Mouse (Mus musculus) liver, embryonic 16.5 days (tissue): ENCODE results near the gene Smarcal1. TPM values are rescaled to one million over a fixed set of nuclear protein-coding genes. Genes with fewer than 3 reads are reported as not detected.

Source experiments
- ATAC-seq: fragments of 200-750 bp; cut with Nextera tagmentation; 2 replicates; pipeline ENCODE4 v1.8.0; 2017; ENCODE audit warnings: low read depth, mild to moderate bottlenecking, moderate number of reproducible peaks, moderate library complexity
- H3K27ac ChIP-seq: fragments of 300-500 bp; sonication (generic); 2 replicates; pipeline ENCODE4 v1.5.1; 2014; ENCODE audit warnings: mild to moderate bottlenecking, low read length
- H3K27me3 ChIP-seq: fragments of 300-500 bp; sonication (generic); 2 replicates; pipeline ENCODE4 v1.6.1; 2014; ENCODE audit warnings: low read depth, low read length, mixed read lengths; ENCODE audit not compliant: control insufficient read depth, insufficient read depth
- H3K36me3 ChIP-seq: fragments of 300-500 bp; sonication (generic); 2 replicates; pipeline ENCODE4 v1.6.1; 2014; ENCODE audit warnings: mild to moderate bottlenecking; ENCODE audit not compliant: control insufficient read depth, insufficient read depth
- H3K4me1 ChIP-seq: fragments of 300-500 bp; sonication (generic); 2 replicates; pipeline ENCODE4 v1.6.1; 2014; ENCODE audit warnings: low read depth, low read length, mixed read lengths; ENCODE audit not compliant: control insufficient read depth
- H3K4me2 ChIP-seq: fragments of 300-500 bp; sonication (generic); 2 replicates; pipeline ENCODE4 v1.6.1; 2014; ENCODE audit warnings: low read depth, low read length, mixed read lengths
- H3K4me3 ChIP-seq: fragments of 300-500 bp; sonication (generic); 2 replicates; pipeline ENCODE4 v1.5.1; 2014; ENCODE audit warnings: low read depth, mild to moderate bottlenecking, low read length
- H3K9ac ChIP-seq: fragments of 300-500 bp; sonication (generic); 2 replicates; pipeline ENCODE4 v1.6.1; 2014; ENCODE audit warnings: low read depth, low read length
- H3K9me3 ChIP-seq: fragments of 300-500 bp; sonication (generic); replicated peaks from 2 replicates; pipeline ENCODE4 v1.6.1; 2016; ENCODE audit warnings: low read length; ENCODE audit not compliant: control insufficient read depth
- WGBS: fragments of 180-500 bp; shearing (Covaris S2); extraction: QIAGEN DNeasy Blood & Tissue Kit; methylation state at CpG from one replicate; pipeline ENCODE4 v1.1.7; 2014; ENCODE audit not compliant: insufficient replicate concordance; 5-methylcytosine and 5-hydroxymethylcytosine counted together
- polyA plus RNA-seq: library from polyadenylated mRNA; unstranded; fragments of >200 nt; fragmentation: Nextera tagmentation; extraction: Ambion mirVana; gene quantifications from 2 replicates; pipeline ENCODE4 v1.2.1, GENCODE M21; 2015

Gene Smarcal1
- polyA plus RNA-seq, 1 experiment from 2014 or later: 7.4 TPM

GRCm38 (mm10) chr1:72612172-72612571, 29.1 kb downstream of the Smarcal1 start:
- H3K27me3 ChIP-seq: no peaks in the 10 kb centered on the region
- H3K9ac ChIP-seq: no peak overlapping the region
- H3K9me3 ChIP-seq: no peaks in the 10 kb centered on the region
- ATAC-seq: no peak
- 80% methylated on average over 6 of the region's 6 CpGs for WGBS
- peaks cover 10% of the 10 kb centered on the region; the same call in 1 of the 2 replicates for H3K36me3 ChIP-seq
- no peak overlapping the region for H3K27ac ChIP-seq
- no peak overlapping the region for H3K4me3 ChIP-seq
- no peak overlapping the region for H3K4me2 ChIP-seq
- no peaks in the 10 kb centered on the region for H3K4me1 ChIP-seq

DNA sequence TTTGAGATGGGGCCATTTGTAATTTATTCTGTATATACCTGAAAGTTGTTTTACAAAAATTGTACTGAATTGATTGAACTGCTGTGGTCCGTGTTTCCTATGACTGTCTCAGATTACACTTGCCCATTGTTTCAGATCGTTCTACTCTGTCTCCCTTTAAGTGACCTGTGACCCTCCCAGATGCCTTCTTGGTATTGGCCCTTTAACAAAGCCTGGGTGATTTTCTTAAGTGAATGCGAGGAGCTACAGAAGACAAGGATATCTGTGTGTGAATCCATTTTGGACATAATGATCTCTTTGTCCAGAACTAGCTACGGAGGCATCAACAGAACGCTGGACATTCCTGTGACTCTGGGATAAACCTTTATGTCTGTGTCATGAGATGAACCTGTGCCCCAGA, 52.2 kb downstream of the Smarcal1 start:
- Histone ChIP-seq H3K4me2 (no peak overlapping the region), H3K9ac (no peak overlapping the region), H3K27me3 (no peaks in the 10 kb centered on the region), H3K27ac (no peak overlapping the region), H3K36me3 (peaks cover 1% of the 10 kb centered on the region), H3K4me1 (no peaks in the 10 kb centered on the region), H3K9me3 (no peaks in the 10 kb centered on the region), H3K4me3 (no peak overlapping the region)
- ATAC-seq: no peak
- 54% methylated on average over 5 of the region's 5 CpGs for WGBS

GRCm38 (mm10) chr1:72640658-72641410, 57.8 kb downstream of the Smarcal1 start:
- Histone ChIP-seq H3K9ac (no peak overlapping the region), H3K27me3 (no peaks in the 10 kb centered on the region), H3K36me3 (no peaks in the 10 kb centered on the region), H3K27ac (no peak overlapping the region), H3K9me3 (no peaks in the 10 kb centered on the region), H3K4me3 (peak overlapping the region; percentile 31), H3K4me1 (no peaks in the 10 kb centered on the region), H3K4me2 (peak overlapping the region; percentile 53)
- 34% methylated on average over 49 of the region's 49 CpGs for WGBS
- no peak for ATAC-seq

GRCm38 (mm10) chr1:72673070-72673469, 90.0 kb downstream of the Smarcal1 start:
- Histone ChIP-seq H3K9ac (no peak overlapping the region), H3K36me3 (no peaks in the 10 kb centered on the region), H3K9me3 (no peaks in the 10 kb centered on the region), H3K4me2 (no peak overlapping the region), H3K4me3 (no peak overlapping the region), H3K27ac (no peak overlapping the region), H3K4me1 (no peaks in the 10 kb centered on the region), H3K27me3 (no peaks in the 10 kb centered on the region)
- WGBS: 52% methylated on average over 3 of the region's 3 CpGs
- no peak for ATAC-seq

Other genes starting within 250 kb of the Smarcal1 start
- not detected in 2 replicates for gene March4, start 46.3 kb upstream of the Smarcal1 start, polyA plus RNA-seq
- not detected in 2 replicates for gene Ankar, start 117.3 kb downstream of the Smarcal1 start, polyA plus RNA-seq
- 749 and 899 TPM in 2 replicates for gene Rpl37a, start 128.0 kb downstream of the Smarcal1 start, polyA plus RNA-seq
- gene Igfbp2, start 241.3 kb downstream of the Smarcal1 start, polyA plus RNA-seq: 13.4 and 17.9 TPM in 2 replicates